Mouse (Mus musculus) C2C12 (cell line): ENCODE results near the gene Tmem220. TPM values are rescaled to one million over a fixed set of nuclear protein-coding genes. Genes with fewer than 3 reads are reported as not detected.

Experiments used
- H3K27me3 ChIP-seq: one replicate; pipeline ENCODE4 v1.6.1; 2011; ENCODE audit not compliant: control insufficient read depth, insufficient read depth, insufficient read length
- H3K36me3 ChIP-seq: one replicate; pipeline ENCODE4 v1.6.1; 2011; ENCODE audit not compliant: control insufficient read depth, insufficient read depth
- H3K4me3 ChIP-seq: one replicate; pipeline ENCODE4 v1.5.1; 2011; ENCODE audit warnings: mild to moderate bottlenecking, control low read depth; ENCODE audit not compliant: poor library complexity, insufficient read depth, severe bottlenecking
- H3K79me2 ChIP-seq: one replicate; pipeline ENCODE4 v1.6.1; 2011; ENCODE audit not compliant: control insufficient read depth, insufficient read depth
- H3K79me3 ChIP-seq: one replicate; pipeline ENCODE4 v1.6.1; 2011; ENCODE audit warnings: low read depth, control low read depth
- H3ac ChIP-seq: one replicate; pipeline ENCODE3; 2011; ENCODE audit warnings: low read depth; ENCODE audit not compliant: control insufficient read depth, insufficient read length
- CEBPB ChIP-seq: IDR thresholded peaks from one replicate; pipeline ENCODE4 v1.6.1; 2011; ENCODE audit warnings: low read depth, mild to moderate bottlenecking, control low read depth, moderate library complexity
- CTCF ChIP-seq: IDR thresholded peaks from one replicate; pipeline ENCODE4 v1.5.1; 2011; ENCODE audit not compliant: control insufficient read depth, insufficient read depth, insufficient read length
- FOSL1 ChIP-seq: IDR thresholded peaks from one replicate; pipeline ENCODE4 v1.8.0; 2011; ENCODE audit warnings: mild to moderate bottlenecking, low read length; ENCODE audit not compliant: poor library complexity, insufficient read depth, severe bottlenecking
- MAX ChIP-seq: IDR thresholded peaks from one replicate; pipeline ENCODE4 v1.6.1; 2011; ENCODE audit warnings: mild to moderate bottlenecking, control low read depth
- MYOD1 ChIP-seq: IDR thresholded peaks from one replicate; pipeline ENCODE4 v1.6.1; 2011; ENCODE audit warnings: low read depth; ENCODE audit not compliant: control insufficient read depth, insufficient read length
- MYOG ChIP-seq: IDR thresholded peaks from one replicate; pipeline ENCODE4 v1.6.1; 2011; ENCODE audit not compliant: control insufficient read depth, insufficient read length; ENCODE audit errors: extremely low read depth
- USF1 ChIP-seq: IDR thresholded peaks from one replicate; pipeline ENCODE4 v1.6.1; 2011; ENCODE audit warnings: low read depth, mild to moderate bottlenecking, control low read depth, moderate library complexity
- long read RNA-seq, 2 experiments: library from polyadenylated mRNA; unstranded; transcript quantifications; one replicate each; pipeline ENCODE4 v2.0.0; 2019 to 2020
- polyA plus RNA-seq: library from polyadenylated mRNA; unstranded; fragments of >200 nt; fragmentation: generic; extraction: Trizol; gene quantifications from one replicate; pipeline ENCODE4 v1.2.1, GENCODE M21; 2012; ENCODE audit warnings: missing spikeins

The Tmem220 gene
- 0.09 TPM for polyA plus RNA-seq
- long read RNA-seq, experiment 1, partial matches to known transcripts: 0 of 1 reads
- long read RNA-seq, experiment 1, other reads (novel, unspliced or antisense): 0 of 1 reads
- long read RNA-seq, experiment 2, partial matches to known transcripts: 0 of 1 reads
- long read RNA-seq, experiment 2, other reads (novel, unspliced or antisense): 0 of 1 reads

GRCm38 (mm10) chr11:67024867-67025477 is at the start of gene Tmem220:
Gene Tmem220, plus strand, starts transcription at chr11:67025154.
- no peaks in the 10 kb centered on the region for H3K27me3 ChIP-seq
- H3ac ChIP-seq: peak within 1 kb of the TSS; percentile 31
- no peaks in the 10 kb centered on the region for H3K79me3 ChIP-seq
- no peak for TF ChIP-seq MYOD1
- TF ChIP-seq CTCF: peak; percentile 66
- peak; percentile 40 for TF ChIP-seq MAX
- TF ChIP-seq USF1: no peak
- no peak for TF ChIP-seq FOSL1
- TF ChIP-seq MYOG: no peak
- H3K4me3 ChIP-seq: no peak within 1 kb of the TSS
- H3K79me2 ChIP-seq: no peaks in the 10 kb centered on the region
- no peaks in the 10 kb centered on the region for H3K36me3 ChIP-seq

DNA sequence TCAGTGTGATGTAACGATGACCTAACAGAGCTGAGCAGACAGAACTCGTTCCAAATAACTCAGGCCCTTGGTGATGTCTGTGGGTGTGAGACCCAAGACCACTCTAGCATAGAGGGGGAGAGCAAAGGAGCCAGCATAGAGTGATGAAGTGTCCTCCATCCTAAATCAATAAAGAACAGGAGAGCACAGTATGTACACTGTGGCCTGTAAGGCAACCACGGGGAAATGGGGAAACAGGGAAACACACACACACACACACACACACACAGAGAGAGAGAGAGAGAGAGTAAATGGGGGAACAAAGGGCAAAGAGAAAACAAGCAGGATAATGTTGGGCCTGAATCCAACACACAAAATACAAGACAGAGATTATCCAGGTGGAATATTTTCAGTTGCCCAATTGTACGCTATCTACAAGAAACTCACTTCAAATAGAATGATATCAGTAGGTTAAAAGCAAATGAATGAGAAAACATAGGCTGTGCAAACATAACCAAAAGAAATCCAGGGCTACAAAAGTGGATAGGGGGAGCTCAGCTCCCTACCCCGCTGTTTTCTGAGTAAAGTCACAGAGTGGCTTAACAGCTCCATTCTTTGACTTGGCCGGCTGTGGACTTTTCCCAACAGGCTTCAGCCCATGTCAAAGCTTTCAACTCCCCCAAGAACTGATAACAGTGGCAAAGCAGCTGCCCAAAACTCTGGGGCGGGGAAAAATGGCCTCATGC is 49.2 kb upstream of the Tmem220 start:
- Histone ChIP-seq H3ac (no peak overlapping the region), H3K4me3 (no peak overlapping the region), H3K79me2 (no peaks in the 10 kb centered on the region), H3K27me3 (no peaks in the 10 kb centered on the region), H3K36me3 (no peaks in the 10 kb centered on the region), H3K79me3 (no peaks in the 10 kb centered on the region)
- TF ChIP-seq CEBPB (no peak), MYOD1 (no peak), MYOG (no peak), USF1 (no peak), CTCF (no peak), FOSL1 (no peak), MAX (no peak)

DNA sequence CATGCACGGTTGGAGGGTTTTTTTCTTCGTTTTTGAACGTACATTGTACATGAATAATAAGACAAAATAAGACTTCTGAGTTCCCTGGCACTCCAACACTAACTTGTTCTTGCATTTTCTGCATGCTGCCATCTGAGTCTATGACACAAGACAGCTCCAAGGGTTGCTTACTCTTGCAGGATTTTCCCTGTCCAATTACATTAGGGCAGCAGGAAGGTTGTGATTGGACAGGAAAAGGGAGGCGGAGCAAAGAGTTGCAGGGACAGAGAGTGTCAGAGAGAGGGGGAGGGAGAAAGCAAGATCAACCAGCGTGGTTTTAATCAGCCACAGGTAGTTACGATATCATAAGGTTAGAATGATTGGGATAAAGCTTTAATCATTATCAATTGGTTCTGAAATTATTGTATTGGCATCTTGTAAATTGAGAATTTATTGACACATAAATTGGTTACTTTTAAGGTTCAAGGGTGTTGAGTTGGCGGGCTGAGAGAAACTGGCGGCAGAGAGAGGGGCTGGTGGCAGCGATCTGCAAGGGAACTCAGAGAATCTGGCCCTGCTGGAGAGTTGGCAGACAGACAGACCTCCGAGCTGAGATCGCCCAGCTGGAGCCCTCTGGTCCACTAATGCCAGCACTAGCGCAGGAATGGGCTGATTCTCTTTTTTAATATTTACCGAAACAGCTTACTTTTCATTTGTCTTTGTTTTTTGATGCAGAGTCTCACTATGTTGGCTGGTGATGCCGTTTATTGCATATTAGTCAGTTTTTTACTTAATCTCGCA is 43.4 kb upstream of the Tmem220 start:
- Histone ChIP-seq H3ac (no peak overlapping the region), H3K27me3 (no peaks in the 10 kb centered on the region), H3K79me2 (no peaks in the 10 kb centered on the region), H3K79me3 (no peaks in the 10 kb centered on the region), H3K4me3 (no peak overlapping the region), H3K36me3 (no peaks in the 10 kb centered on the region)
- TF ChIP-seq CTCF (no peak), FOSL1 (no peak)

DNA sequence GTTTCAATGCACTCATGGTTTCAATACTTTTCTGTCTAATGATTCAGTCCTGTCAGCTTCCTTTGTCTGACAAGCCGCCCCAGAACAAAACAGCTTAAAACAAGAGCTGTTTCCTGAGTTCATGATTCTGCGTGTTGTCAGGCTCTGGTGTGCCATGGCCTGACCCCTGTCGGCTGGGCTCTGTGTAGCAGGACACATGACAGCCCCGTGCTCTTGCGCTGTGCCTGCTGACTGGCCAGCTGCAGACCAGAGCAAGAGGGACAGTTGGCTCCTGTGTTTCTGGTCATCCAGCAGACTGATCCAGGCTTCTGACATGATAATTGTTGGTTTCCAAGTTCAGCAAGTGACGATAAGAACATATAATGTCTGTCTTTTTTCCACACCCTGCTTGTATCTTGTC is 42.2 kb upstream of the Tmem220 start:
- Histone ChIP-seq H3K36me3 (no peaks in the 10 kb centered on the region), H3K27me3 (no peaks in the 10 kb centered on the region), H3K79me2 (no peaks in the 10 kb centered on the region), H3K79me3 (no peaks in the 10 kb centered on the region), H3K4me3 (no peak overlapping the region), H3ac (no peak overlapping the region)
- TF ChIP-seq CEBPB: no peak
- TF ChIP-seq CTCF: no peak
- no peak for TF ChIP-seq MYOD1
- no peak for TF ChIP-seq USF1
- TF ChIP-seq FOSL1: no peak
- TF ChIP-seq MAX: no peak
- TF ChIP-seq MYOG: no peak

GRCm38 (mm10) chr11:66983422-66984164 is 41.4 kb upstream of the Tmem220 start:
- no peak overlapping the region for H3ac ChIP-seq
- H3K79me3 ChIP-seq: no peaks in the 10 kb centered on the region
- no peaks in the 10 kb centered on the region for H3K36me3 ChIP-seq
- no peak for TF ChIP-seq CEBPB
- TF ChIP-seq USF1: no peak
- TF ChIP-seq MYOG: no peak
- no peak for TF ChIP-seq CTCF
- TF ChIP-seq FOSL1: no peak
- no peak for TF ChIP-seq MYOD1
- no peak for TF ChIP-seq MAX
- H3K79me2 ChIP-seq: no peaks in the 10 kb centered on the region
- H3K4me3 ChIP-seq: no peak overlapping the region
- H3K27me3 ChIP-seq: no peaks in the 10 kb centered on the region
